ENCODE assay signal across 22 mouse cellular contexts in genomic region chr5:131857976-131858375, GRCm38 (mm10).
A peak's percentile ranks its signal among the peaks of the same experiment; 100 is the strongest.
DNase-seq lines count a peak whose midpoint lies in the region; ATAC-seq and TF ChIP-seq lines count a peak whose summit lies in the region.
"Had no signal": no experiment of that assay in that cellular context is flagged by ENCODE, and none has a peak within 500 bp of the region (broad histone marks: within the 10 kb centered on the region; RNA-seq: fewer than 3 reads in every experiment).

No protein-coding gene starts in this region.

- no peak overlapping the region for H3K4me3 ChIP-seq in intestine, postnatal 0 days (ENCODE audit: low read depth, low read length)
- H3K4me3 ChIP-seq: gastrocnemius, adult 2 months; hindbrain, embryonic 12.5 days; hindbrain, embryonic 15.5 days had no signal

- H3K4me2 ChIP-seq in intestine, postnatal 0 days (replicated peaks; ENCODE audit: low read depth), result no peak overlapping the region
- H3K4me2 ChIP-seq: heart, embryonic 11.5 days; hindbrain, embryonic 12.5 days; hindbrain, embryonic 15.5 days had no signal

- TF ChIP-seq CTCF in intestine, postnatal 0 days (IDR thresholded peaks at IDR 0.05; ENCODE audit: low read depth), result no peak

- peak; percentile 83 to 88 for DNase-seq in adrenal gland, adult (ENCODE audit: inconsistent age in 2 of 2, low spot score in 1 of 2)
- DNase-seq in adrenal gland, postnatal 4 days (ENCODE audit: low spot score in 2 of 2), result no peak
- DNase-seq in ZHBTc4 (ENCODE audit: low read depth, low spot score), result peak; percentile 22
- peak; percentile 46 for DNase-seq in adrenal gland, postnatal 10 days
- DNase-seq in adrenal gland, postnatal 36 days, result peak; percentile 64 to 72
- DNase-seq in cerebellum, postnatal 25 days, result no peak
- DNase-seq: cerebellum, adult 11-12 months; cerebellum, adult 8-10 months; cerebellum, postnatal 10 days; forebrain, postnatal 0 days; gastrocnemius, adult 2 months; gastrocnemius, postnatal 14 days; heart, adult 11 months; kidney, adult 11 months had no signal

- no peak for ATAC-seq in intestine, postnatal 0 days
- no peak for ATAC-seq in megakaryocyte-erythroid progenitor cell, adult 5-6 weeks (replicated peaks; ENCODE audit: low FRiP score, low TSS enrichment, poor library complexity, severe bottlenecking)
- ATAC-seq: forebrain, embryonic 14.5 days; forebrain, postnatal 0 days; Patski had no signal

- 90% methylated on average over 5 of the region's 5 CpGs for WGBS in intestine, postnatal 0 days

- H3K36me3 ChIP-seq in intestine, postnatal 0 days (ENCODE audit: control insufficient read depth, insufficient read depth), result no peaks in the 10 kb centered on the region
- H3K36me3 ChIP-seq: G1E; hindbrain, embryonic 12.5 days; hindbrain, embryonic 15.5 days had no signal

- no peaks in the 10 kb centered on the region for H3K27me3 ChIP-seq in intestine, postnatal 0 days (replicated peaks; ENCODE audit: control insufficient read depth, insufficient read depth, low read length)
- H3K27me3 ChIP-seq: hindbrain, embryonic 15.5 days had no signal

- no peak overlapping the region for H3K27ac ChIP-seq in intestine, postnatal 0 days (ENCODE audit: low read depth, low read length)
- H3K27ac ChIP-seq: gastrocnemius, adult 2 months; hindbrain, embryonic 12.5 days; hindbrain, embryonic 15.5 days had no signal

- H3K9me3 ChIP-seq in intestine, postnatal 0 days (ENCODE audit: control insufficient read depth), result no peaks in the 10 kb centered on the region
- H3K9me3 ChIP-seq: hindbrain, embryonic 12.5 days; hindbrain, embryonic 15.5 days had no signal

- no peak overlapping the region for H3K9ac ChIP-seq in intestine, postnatal 0 days (ENCODE audit: low read depth, low read length)
- H3K9ac ChIP-seq: forebrain, postnatal 0 days; hindbrain, embryonic 12.5 days; hindbrain, embryonic 15.5 days had no signal

- H3K4me1 ChIP-seq in intestine, postnatal 0 days (replicated peaks; ENCODE audit: control insufficient read depth, insufficient read depth, low read length), result no peaks in the 10 kb centered on the region

Comparison
In these comparisons a context has a peak if more than half of its experiments do, and no peak if none do; other contexts are left out.
1. DNase-seq: peak in adrenal gland, adult (2 of 2), ZHBTc4 (single experiment), adrenal gland, postnatal 10 days (single experiment) and adrenal gland, postnatal 36 days (2 of 2); none in adrenal gland, postnatal 4 days (0 of 2) and cerebellum, postnatal 25 days (0 of 2).